Mouse (Mus musculus) kidney, adult 2 months (tissue): ENCODE results near the gene Scg5.

Experiments used
- CTCF ChIP-seq: fragments of 200-500 bp; conservative IDR thresholded peaks from 2 replicates; pipeline ENCODE4 v1.5.1; 2011; ENCODE audit warnings: low read depth, mild to moderate bottlenecking, control low read depth, low read length, moderate library complexity, mixed read lengths; ENCODE audit not compliant: insufficient read depth, insufficient read length
- POLR2A ChIP-seq: fragments of 200-500 bp; IDR thresholded peaks from one replicate; pipeline ENCODE4 v1.6.1; 2011; ENCODE audit warnings: low read depth, low read length, control low read depth

DNA sequence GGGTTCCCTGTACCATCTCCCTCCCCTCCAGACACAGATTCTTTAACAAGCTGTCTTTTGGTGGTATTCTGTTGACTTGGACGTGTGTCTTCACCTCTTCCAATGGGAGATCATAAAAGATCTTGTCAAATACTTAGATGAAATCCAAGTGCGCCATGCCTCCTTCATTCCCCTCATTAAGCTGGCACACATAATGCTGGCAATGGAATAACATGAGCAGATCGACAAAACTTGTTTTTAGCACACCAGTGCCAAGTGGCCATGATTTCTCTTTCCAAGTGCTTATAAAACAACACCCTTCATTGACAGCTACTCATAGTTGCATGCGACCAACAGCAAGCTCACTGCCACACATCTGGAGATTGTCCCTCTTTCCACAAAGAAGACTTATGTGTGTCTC, 41.0 kb downstream of the Scg5 start:
- TF ChIP-seq CTCF, result no peak
- TF ChIP-seq POLR2A, result no peak
